Mouse (Mus musculus) cerebellum, postnatal 4 days (tissue): Measurements from ENCODE around the gene Stox2.

Source experiments
- DNase-seq, 2 experiments: peaks; one replicate each; pipeline ENCODE4 v3.0.0; 2022; ENCODE audit warnings: low spot score in 2 of 2, mixed read lengths in 1 of 2

The Stox2 gene

GRCm38 (mm10) chr8:47243016-47243630, 203.0 kb downstream of the Stox2 start:
- peak in 1 of 2 experiments; percentile 33 for DNase-seq

- peak; percentile 46 to 78 for DNase-seq
Observed at GRCm38 (mm10) chr8:47242207-47243004, 203.8 kb downstream of the Stox2 start.

GRCm38 (mm10) chr8:47241421-47242078, 204.6 kb downstream of the Stox2 start:
- no peak for DNase-seq

GRCm38 (mm10) chr8:47240871-47241270, 205.3 kb downstream of the Stox2 start:
- no peak for DNase-seq

- no peak for DNase-seq
Observed at GRCm38 (mm10) chr8:47240266-47240665, 205.9 kb downstream of the Stox2 start.

GRCm38 (mm10) chr8:47232081-47232480, 214.1 kb downstream of the Stox2 start:
- no peak for DNase-seq

- DNase-seq = no peak
Observed at GRCm38 (mm10) chr8:47230057-47230456, 216.1 kb downstream of the Stox2 start.

GRCm38 (mm10) chr8:47221851-47222250, 224.3 kb downstream of the Stox2 start:
- no peak for DNase-seq

- no peak for DNase-seq
Observed at GRCm38 (mm10) chr8:47221191-47221590, 225.0 kb downstream of the Stox2 start.

GRCm38 (mm10) chr8:47220390-47220789, 225.8 kb downstream of the Stox2 start:
- DNase-seq = no peak

- DNase-seq = no peak
Observed at GRCm38 (mm10) chr8:47218536-47218935, 227.6 kb downstream of the Stox2 start.

GRCm38 (mm10) chr8:47218021-47218420, 228.1 kb downstream of the Stox2 start:
- DNase-seq = no peak

- no peak for DNase-seq
Observed at GRCm38 (mm10) chr8:47212124-47212523, 234.0 kb downstream of the Stox2 start.

GRCm38 (mm10) chr8:47211226-47211625, 234.9 kb downstream of the Stox2 start:
- no peak for DNase-seq

- no peak for DNase-seq
Observed at GRCm38 (mm10) chr8:47208246-47208645, 237.9 kb downstream of the Stox2 start.

GRCm38 (mm10) chr8:47206640-47207237, 239.4 kb downstream of the Stox2 start:
- DNase-seq = no peak

GRCm38 (mm10) chr8:47205472-47205871, 240.7 kb downstream of the Stox2 start:
- no peak for DNase-seq

GRCm38 (mm10) chr8:47196391-47196790, 249.8 kb downstream of the Stox2 start:
- DNase-seq = no peak

- DNase-seq = no peak
Observed at GRCm38 (mm10) chr8:47193321-47193996, 252.7 kb downstream of the Stox2 start.

GRCm38 (mm10) chr8:47191444-47192365, 254.5 kb downstream of the Stox2 start:
- DNase-seq = no peak

- DNase-seq = no peak
Observed at GRCm38 (mm10) chr8:47185396-47185795, 260.8 kb downstream of the Stox2 start.
